Mouse (Mus musculus) left cerebral cortex, adult 9 months (tissue): ENCODE results near the gene Dgka.
"Not testable (repeated sequence)": the region's sequence is repeated elsewhere in the genome, so short reads cannot be mapped to it uniquely, and the experiment has no call there.

Source experiments
- DNase-seq, 2 experiments: peaks; one replicate each; pipeline ENCODE4 v3.0.0; 2022; ENCODE audit warnings: low spot score in 2 of 2

Gene Dgka

DNA sequence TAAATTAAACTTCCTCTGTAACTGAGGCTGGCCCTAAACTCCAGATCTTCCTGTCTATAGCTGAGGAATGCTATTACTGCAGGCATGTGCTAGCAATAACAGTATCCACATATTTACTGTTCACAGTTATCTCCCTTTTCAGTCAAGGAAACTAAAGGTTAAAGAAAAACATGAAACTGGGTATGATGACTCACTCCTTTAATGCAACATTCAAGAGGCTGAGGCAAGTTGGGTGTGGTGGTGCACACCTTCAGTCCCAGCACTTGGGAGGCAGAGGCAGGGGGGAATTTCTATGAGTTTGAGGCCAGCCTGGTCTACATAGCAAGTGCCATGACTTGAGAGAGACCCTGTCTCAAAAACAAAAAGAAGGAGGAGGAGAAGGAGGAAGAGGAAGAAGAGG, 12.7 kb downstream of the Dgka start:
- no peak for DNase-seq

DNA sequence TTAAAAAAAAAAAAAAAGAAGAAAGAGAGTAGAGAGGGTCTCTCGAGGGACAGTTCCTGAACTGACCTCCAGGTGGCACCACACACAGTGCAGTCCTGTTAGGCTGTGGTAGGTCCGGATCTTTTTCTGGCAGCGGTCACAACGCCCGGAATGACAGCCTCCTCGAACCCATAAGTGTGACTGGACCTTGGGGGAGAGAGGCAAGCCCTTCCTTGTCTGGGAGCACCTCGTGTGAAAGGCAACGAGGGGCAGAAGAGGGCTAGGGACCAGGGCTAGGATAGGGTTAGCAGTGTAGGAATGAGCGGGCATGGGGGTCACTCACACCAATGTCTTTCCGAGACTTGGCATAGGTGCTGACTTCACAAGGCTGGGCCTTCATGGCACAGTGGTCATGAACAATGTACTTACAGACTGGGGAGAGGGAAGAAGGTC, 13.6 kb downstream of the Dgka start:
- DNase-seq = peak in 1 of 2 experiments; percentile 65

DNA sequence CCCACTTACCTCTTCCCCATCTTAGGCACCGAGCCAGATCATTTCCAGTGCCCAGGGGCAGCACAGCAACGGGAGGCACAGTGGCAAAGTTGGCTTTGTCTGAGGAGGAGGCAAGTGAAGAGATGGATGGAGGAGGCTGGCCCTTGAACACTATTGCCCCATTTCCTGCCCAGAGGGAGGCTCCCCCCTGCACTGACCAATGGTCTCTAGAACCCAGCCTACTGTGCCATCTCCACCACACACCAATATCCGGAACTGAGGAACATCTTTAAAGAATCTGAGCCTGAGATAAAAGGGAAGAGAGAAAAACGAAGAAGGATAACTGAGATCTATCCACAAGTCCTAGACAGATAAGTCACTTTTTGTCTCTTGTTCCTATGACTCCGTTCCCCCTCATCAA, 16.6 kb downstream of the Dgka start:
- no peak for DNase-seq

DNA sequence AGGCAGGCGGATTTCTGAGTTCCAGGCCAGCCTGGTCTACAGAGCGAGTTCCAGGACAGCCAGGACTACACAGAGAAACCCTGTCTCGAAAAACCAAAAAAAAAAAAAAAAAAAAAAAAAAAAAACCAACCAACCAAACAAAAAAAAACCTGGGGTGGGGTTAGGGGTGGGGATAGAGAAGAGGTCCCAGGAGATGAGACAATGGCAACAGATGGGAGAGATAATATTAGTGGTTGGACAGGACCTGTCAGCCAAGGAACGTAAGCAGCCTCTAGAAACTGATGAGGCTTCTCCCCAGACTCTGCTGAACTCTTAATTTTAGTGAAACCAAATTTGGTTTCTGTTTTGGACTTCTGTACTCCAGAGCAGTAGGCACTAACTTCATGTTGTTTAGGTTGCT, 19.2 kb downstream of the Dgka start:
- not testable (repeated sequence) for DNase-seq

DNA sequence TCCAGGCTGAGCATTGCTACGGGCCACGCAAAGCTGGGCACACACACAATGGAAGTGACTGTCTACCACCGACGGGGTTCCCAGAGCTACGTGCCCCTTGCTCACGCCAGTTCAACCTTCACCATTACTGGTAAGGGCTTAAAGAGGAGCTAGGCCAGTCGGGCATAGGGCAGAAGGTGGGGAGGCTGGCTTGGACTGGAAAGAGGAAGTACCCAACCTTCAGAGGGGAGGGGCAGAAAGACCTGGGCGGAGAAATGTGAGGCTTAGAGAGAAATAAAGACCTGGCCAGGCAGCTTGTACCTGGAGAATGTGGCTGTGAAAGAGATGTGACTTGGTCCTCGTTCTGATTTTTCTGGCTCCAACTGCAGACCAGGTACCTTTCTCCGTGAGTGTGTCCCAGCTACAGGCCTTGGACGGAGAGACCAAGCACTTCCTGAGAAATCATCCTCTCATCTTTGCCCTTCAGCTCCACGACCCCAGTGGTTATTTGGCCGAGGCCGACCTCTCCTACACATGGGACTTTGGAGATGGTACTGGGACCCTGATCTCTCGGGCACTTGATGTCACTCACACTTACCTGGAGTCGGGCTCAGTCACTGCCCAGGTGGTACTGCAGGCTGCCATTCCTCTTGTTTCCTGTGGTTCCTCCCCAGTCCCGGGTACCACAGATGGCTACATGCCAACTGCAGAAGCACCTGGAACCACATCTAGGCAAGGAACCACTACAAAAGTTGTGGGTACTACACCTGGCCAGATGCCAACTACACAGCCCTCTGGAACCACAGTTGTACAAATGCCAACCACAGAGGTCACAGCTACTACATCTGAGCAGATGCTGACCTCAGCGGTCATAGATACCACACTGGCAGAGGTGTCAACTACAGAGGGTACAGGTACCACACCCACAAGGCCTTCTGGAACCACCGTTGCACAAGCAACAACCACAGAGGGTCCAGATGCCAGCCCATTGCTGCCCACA, 28.8 kb downstream of the Dgka start:
- no peak for DNase-seq

DNA sequence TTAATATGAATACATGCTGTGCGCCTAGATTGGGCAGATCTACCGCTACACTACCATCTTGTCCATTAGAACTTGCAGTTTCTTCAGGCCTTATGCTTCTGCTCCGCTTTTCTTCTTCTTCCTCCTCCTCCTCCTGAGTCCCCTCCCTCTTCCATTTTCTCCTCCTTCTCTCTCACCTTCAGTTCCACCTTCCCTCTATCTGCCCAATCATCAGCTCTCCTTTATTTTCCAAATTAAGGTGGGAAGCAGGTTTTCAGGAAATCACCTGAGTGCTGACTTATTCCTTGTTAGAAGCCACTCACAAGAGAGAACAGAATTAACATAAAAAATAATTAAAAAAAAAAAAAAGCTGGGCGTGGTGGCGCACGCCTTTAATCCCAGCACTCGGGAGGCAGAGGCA, 33.3 kb downstream of the Dgka start:
- DNase-seq = not testable (repeated sequence)

GRCm38 (mm10) chr10:128705317-128705693, 39.4 kb downstream of the Dgka start:
- no peak for DNase-seq

- peak in 1 of 2 experiments; percentile 81 for DNase-seq
Measured at GRCm38 (mm10) chr10:128704491-128705316, 40.0 kb downstream of the Dgka start, which contains the start of gene Cdk2. Gene Cdk2 (minus strand): TSS chr10:128705031.

- no peak for DNase-seq
Measured at GRCm38 (mm10) chr10:128703895-128704294, 40.8 kb downstream of the Dgka start, which contains the start of gene Pmel. Gene Pmel (plus strand): TSS chr10:128704195.

- DNase-seq = no peak
Measured at GRCm38 (mm10) chr10:128702328-128703007, 42.2 kb downstream of the Dgka start.

DNA sequence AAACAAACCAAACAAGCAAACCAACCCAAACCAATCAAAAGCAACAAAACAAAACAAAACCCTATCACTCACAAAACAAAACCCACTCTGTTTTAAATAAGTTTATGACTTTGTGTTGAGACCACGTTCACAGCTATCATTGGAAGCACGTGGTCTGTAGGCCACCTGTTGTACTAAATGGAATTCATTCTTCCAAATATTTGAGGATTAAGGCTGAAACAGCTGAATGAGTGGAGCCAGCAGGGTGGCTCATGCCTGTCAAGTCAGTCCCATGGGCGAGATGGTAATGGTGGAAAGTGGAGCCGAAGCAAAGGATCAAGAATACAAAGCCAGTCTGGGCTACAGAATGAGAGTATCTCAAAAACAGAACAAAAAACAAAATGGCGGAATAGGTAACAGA, 43.9 kb downstream of the Dgka start:
- DNase-seq = no peak

- no peak for DNase-seq
Measured at GRCm38 (mm10) chr10:128699611-128700010, 45.0 kb downstream of the Dgka start.

DNA sequence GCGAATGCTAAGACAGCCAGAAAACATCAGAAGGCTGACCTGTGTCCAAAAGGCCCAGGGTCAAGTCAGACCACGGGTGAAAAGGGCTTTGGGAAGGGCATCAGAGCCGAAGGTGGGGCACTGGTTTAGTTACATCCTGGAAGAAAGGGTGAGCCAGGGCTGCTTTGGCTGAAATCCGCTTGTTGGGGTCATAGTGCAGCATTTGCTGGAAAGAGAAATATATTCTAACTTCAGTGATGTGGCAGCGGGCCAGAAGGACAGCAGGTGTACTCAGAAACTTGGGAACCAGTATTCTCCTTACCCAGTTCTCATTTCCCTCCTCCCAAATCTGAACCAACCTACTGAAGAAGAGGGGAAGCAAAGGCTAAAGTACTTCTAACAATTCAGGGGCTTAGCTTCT, 45.6 kb downstream of the Dgka start:
- DNase-seq = no peak

- DNase-seq = no peak
Measured at GRCm38 (mm10) chr10:128697072-128697725, 47.5 kb downstream of the Dgka start.

GRCm38 (mm10) chr10:128695992-128696807, 48.5 kb downstream of the Dgka start, which contains the start of gene Rab5b:
Gene Rab5b (minus strand): TSS chr10:128696264.
- peak; percentile 100 for DNase-seq

DNA sequence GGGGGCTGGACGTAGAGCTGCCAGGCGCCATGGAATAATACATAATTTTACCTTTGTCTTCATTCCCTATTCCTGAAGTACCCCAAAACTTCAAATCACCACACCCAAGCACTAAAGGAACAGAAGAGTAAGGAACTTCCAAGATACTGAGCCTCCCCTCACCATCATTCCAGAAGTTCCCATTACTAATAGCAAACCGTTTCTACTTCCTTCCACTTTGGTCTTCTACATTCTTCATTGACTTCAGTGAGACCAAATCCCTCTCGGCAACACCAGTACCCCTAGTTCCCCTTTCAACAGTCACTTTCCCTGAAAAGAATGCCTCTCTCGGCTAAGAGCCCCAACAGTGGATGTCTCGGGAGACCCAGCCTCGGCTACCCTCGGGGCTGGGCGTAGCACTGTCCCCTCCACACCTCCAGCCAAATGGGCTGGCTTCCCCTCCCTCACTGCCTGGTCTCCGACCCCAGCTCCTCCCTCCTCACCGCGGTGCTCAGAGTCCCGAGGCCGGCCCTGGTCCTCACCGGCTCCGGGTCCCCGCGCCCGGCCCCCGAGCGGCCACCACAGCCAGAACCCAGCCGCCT, 49.2 kb downstream of the Dgka start:
- DNase-seq = peak in 1 of 2 experiments; percentile 25

GRCm38 (mm10) chr10:128674469-128675008, 70.1 kb downstream of the Dgka start:
- DNase-seq = peak in 1 of 2 experiments; percentile 43

DNA sequence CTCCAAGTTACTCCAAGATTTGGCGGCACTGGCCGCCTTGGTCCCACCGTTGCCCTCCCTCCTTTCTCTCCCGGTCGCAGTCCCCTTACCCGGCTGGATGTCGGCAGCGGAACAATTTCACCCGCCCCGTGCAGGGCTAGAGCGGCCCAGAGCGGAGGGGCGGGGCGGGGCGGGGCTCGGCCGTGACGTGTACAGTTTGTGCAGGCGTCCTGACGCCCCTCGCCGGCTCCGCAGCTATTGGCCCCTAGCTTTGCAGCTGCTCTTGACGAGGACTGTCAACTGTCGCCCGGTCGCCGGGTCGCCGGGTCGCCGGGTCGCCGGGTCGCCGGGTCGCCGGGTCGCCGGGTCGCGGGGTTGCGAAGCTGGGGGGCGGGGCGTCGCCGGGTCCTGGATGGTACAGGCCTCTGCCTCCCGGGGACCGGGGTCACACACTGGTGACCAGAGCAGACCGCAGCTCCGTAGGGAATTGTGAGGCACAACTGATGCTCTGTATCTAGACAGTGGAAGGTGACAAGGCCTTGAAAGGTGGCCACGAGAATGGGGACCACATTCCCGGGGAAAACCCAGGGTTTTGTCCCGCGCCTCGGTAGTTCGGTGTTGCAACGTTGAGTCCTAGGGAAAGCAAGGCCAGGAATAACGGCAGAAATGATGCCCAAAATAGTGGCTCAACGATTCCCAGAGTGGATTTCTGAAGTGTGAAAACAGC, 70.7 kb downstream of the Dgka start, which contains the start of gene Suox:
Gene Suox, minus strand, starts transcription at position 311 of the 706 bp plus-strand sequence.
- peak; percentile 36 to 76 for DNase-seq

- no peak for DNase-seq
Measured at GRCm38 (mm10) chr10:128671148-128671547, 73.5 kb downstream of the Dgka start.
